Mouse (Mus musculus): ENCODE results near the gene Hist1h2bf.
"Not testable (repeated sequence)": the region's sequence is repeated elsewhere in the genome, so short reads cannot be mapped to it uniquely, and the experiment has no call there.

GRCm38 (mm10) chr13:23575864-23576313, 1.9 kb upstream of the Hist1h2bf start:
- not testable (repeated sequence) for TF ChIP-seq CTCF (IDR thresholded peaks at IDR 0.05; ENCODE audit: low read depth, low read length); EP300 (IDR thresholded peaks at IDR 0.05; ENCODE audit: insufficient read depth, low read depth, low read length)
- TF ChIP-seq POLR2A (IDR thresholded peaks at IDR 0.05; ENCODE audit: insufficient read depth, low read length): peak; percentile 81
